Mouse (Mus musculus) megakaryocyte, adult 5-6 weeks (primary cell): ENCODE data around the gene Col20a1. TPM values are rescaled to one million over a fixed set of nuclear protein-coding genes. Genes with fewer than 3 reads are reported as not detected.

Experiments
- ATAC-seq: 2 replicates; pipeline ENCODE4 v1.8.0; 2016; ENCODE audit warnings: mild to moderate bottlenecking, inconsistent platforms; ENCODE audit not compliant: poor library complexity, severe bottlenecking
- total RNA-seq, 2 experiments: library from RNA; stranded (forward) in 1 of 2; stranded (reverse) in 1 of 2; fragments of 153-499, 151-499 nt in 1 of 2; fragments of 221-1000, 200-1000 nt in 1 of 2; gene quantifications; 2 replicates each; pipeline versions ENCODE4 v1.2.3 to v1.2.4; 2015 to 2017

The Col20a1 gene
- total RNA-seq, 2 experiments from 2014 or later = 0.11 to 0.18 TPM

- ATAC-seq = no peak
These were observed 4.0 kb downstream of the Col20a1 start for GRCm38 (mm10) chr2:180990347-180990746.

- ATAC-seq = no peak
These were observed 8.0 kb downstream of the Col20a1 start for GRCm38 (mm10) chr2:180994360-180994759.

- ATAC-seq = no peak
These were observed 9.1 kb downstream of the Col20a1 start for GRCm38 (mm10) chr2:180995457-180995856.

- peak; percentile 71 for ATAC-seq
These were observed 10.1 kb downstream of the Col20a1 start for GRCm38 (mm10) chr2:180996436-180996835.

- ATAC-seq = no peak
These were observed 10.6 kb downstream of the Col20a1 start for GRCm38 (mm10) chr2:180996905-180997304.

- ATAC-seq = no peak
These were observed 20.7 kb downstream of the Col20a1 start for GRCm38 (mm10) chr2:181007054-181007453.

- no peak for ATAC-seq
These were observed 22.0 kb downstream of the Col20a1 start for GRCm38 (mm10) chr2:181008339-181008738.

GRCm38 (mm10) chr2:181031406-181031934, 45.1 kb downstream of the Col20a1 start:
- ATAC-seq = no peak

- ATAC-seq = no peak
These were observed 46.1 kb downstream of the Col20a1 start for GRCm38 (mm10) chr2:181032407-181032806.

- ATAC-seq = no peak
These were observed 47.0 kb downstream of the Col20a1 start for GRCm38 (mm10) chr2:181033310-181033709.

- no peak for ATAC-seq
These were observed 48.9 kb downstream of the Col20a1 start for GRCm38 (mm10) chr2:181035186-181035585.

- ATAC-seq = no peak
These were observed 50.2 kb downstream of the Col20a1 start for GRCm38 (mm10) chr2:181036561-181036960.

GRCm38 (mm10) chr2:181038644-181039355, 52.5 kb downstream of the Col20a1 start:
- ATAC-seq = no peak

- no peak for ATAC-seq
These were observed 53.0 kb downstream of the Col20a1 start for GRCm38 (mm10) chr2:181039356-181039680.

- ATAC-seq = no peak
These were observed 55.6 kb downstream of the Col20a1 start for GRCm38 (mm10) chr2:181041941-181042340.

- no peak for ATAC-seq
These were observed 56.0 kb downstream of the Col20a1 start for GRCm38 (mm10) chr2:181042376-181042775.

- no peak for ATAC-seq
These were observed 57.1 kb downstream of the Col20a1 start, which contains the start of gene Chrna4 for GRCm38 (mm10) chr2:181043437-181043836. Chrna4 (minus strand) TSS chr2:181043546.

- no peak for ATAC-seq
These were observed 57.7 kb downstream of the Col20a1 start for GRCm38 (mm10) chr2:181044001-181044400.

GRCm38 (mm10) chr2:181048252-181048945, 62.1 kb downstream of the Col20a1 start:
- no peak for ATAC-seq

- no peak for ATAC-seq
These were observed 62.7 kb downstream of the Col20a1 start for GRCm38 (mm10) chr2:181048986-181049385.

GRCm38 (mm10) chr2:181052171-181052570, 65.8 kb downstream of the Col20a1 start:
- no peak for ATAC-seq

GRCm38 (mm10) chr2:181057341-181057740, 71.0 kb downstream of the Col20a1 start:
- no peak for ATAC-seq
